ENCODE assay signal across 18 mouse cellular contexts in the genomic region with DNA sequence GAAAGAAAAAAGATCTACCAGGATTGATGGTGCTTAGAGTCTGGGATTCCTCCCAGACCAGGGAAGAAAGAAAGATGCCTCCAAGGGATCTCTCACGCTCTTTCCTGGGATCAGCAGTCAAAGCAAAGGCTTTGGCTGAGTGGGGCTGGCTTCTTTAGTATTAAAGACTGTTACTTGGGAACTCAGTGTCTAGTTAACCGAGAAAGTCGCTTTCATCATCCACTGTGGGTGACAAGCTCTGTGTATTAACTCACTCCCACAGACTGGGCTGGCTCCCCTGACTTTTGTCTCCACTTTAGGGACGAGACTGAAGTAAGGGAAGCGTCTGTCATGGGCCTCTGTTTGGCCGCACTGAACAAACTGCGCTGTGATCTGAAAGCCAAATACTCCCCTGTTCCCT. TPM values are rescaled to one million over a fixed set of nuclear protein-coding genes. Genes with fewer than 3 reads are reported as not detected.
A peak's percentile ranks its signal among the peaks of the same experiment; 100 is the strongest.
DNase-seq lines count a peak whose midpoint lies in the region; ATAC-seq and TF ChIP-seq lines count a peak whose summit lies in the region.
"Had no signal": no experiment of that assay in that cellular context is flagged by ENCODE, and none has a peak within 500 bp of the region (broad histone marks: within the 10 kb centered on the region; RNA-seq: fewer than 3 reads in every experiment).

No protein-coding gene starts in this region.

- TF ChIP-seq CTCF in liver, postnatal 0 days (IDR thresholded peaks at IDR 0.05; ENCODE audit: low read depth) = no peak

- H3K4me3 ChIP-seq in heart, embryonic 13.5 days = 0 out of 2 replicates have a peak overlapping the region, but pooled peaks have one; percentile 25
- H3K4me3 ChIP-seq in kidney, embryonic 15.5 days (replicated peaks) = peak overlapping the region; percentile 20
- H3K4me3 ChIP-seq in liver, postnatal 0 days (ENCODE audit: low read depth, low read length) = peak overlapping the region; percentile 48
- H3K4me3 ChIP-seq: embryonic facial prominence, embryonic 15.5 days; midbrain, embryonic 13.5 days; neural tube, embryonic 12.5 days had no signal

- H3K9ac ChIP-seq in heart, embryonic 13.5 days = peak overlapping the region; percentile 71; the same call in 1 of the 2 replicates
- H3K9ac ChIP-seq in kidney, embryonic 15.5 days = peak overlapping the region; percentile 24; the same call in 1 of the 2 replicates
- peak overlapping the region; percentile 65 for H3K9ac ChIP-seq in liver, postnatal 0 days (replicated peaks)
- H3K9ac ChIP-seq: embryonic facial prominence, embryonic 15.5 days; midbrain, embryonic 13.5 days; neural tube, embryonic 12.5 days had no signal

- no peak for DNase-seq in heart, adult 9 months (ENCODE audit: low spot score in 2 of 2)
- no peak for DNase-seq in kidney, adult 18-20 months
- peak; percentile 68 for DNase-seq in gonadal fat pad, adult 2 months (ENCODE audit: low read depth)
- no peak for DNase-seq in liver, postnatal 0 days
- DNase-seq in left cerebral cortex, postnatal 4 days = no peak
- DNase-seq in layer of hippocampus, postnatal 10 days (ENCODE audit: low spot score in 2 of 2) = no peak
- DNase-seq: cerebellum, postnatal 14 days; gastrocnemius, postnatal 10 days; lung, postnatal 10 days; right cerebral cortex, adult 18-20 months; thymus, adult 2 months had no signal

- no peak for TF ChIP-seq EP300 in liver, postnatal 0 days (IDR thresholded peaks at IDR 0.05; ENCODE audit: low read depth)

- no peak for ATAC-seq in heart, embryonic 13.5 days (ENCODE audit: extremely low read depth, insufficient number of reproducible peaks, low FRiP score, low TSS enrichment)
- no peak for ATAC-seq in kidney, embryonic 15.5 days (replicated peaks; ENCODE audit: low FRiP score)
- no peak for ATAC-seq in liver, postnatal 0 days
- ATAC-seq: forebrain, embryonic 16.5 days; midbrain, embryonic 13.5 days had no signal

- H3K27ac ChIP-seq in heart, embryonic 13.5 days (replicated peaks) = peak overlapping the region; percentile 88; the same call in 1 of the 2 replicates
- H3K27ac ChIP-seq in kidney, embryonic 15.5 days = peak overlapping the region; percentile 94; the same call in 1 of the 2 replicates
- peak overlapping the region; percentile 98 for H3K27ac ChIP-seq in liver, postnatal 0 days (ENCODE audit: low read depth)
- H3K27ac ChIP-seq: embryonic facial prominence, embryonic 15.5 days; midbrain, embryonic 13.5 days; neural tube, embryonic 12.5 days had no signal

- H3K36me3 ChIP-seq in heart, embryonic 13.5 days = peaks cover 18% of the 10 kb centered on the region; the same call in 1 of the 2 replicates
- peaks cover 17% of the 10 kb centered on the region for H3K36me3 ChIP-seq in kidney, embryonic 15.5 days
- peaks cover 8% of the 10 kb centered on the region for H3K36me3 ChIP-seq in liver, postnatal 0 days (replicated peaks; ENCODE audit: insufficient read depth, low read length)
- H3K36me3 ChIP-seq: embryonic facial prominence, embryonic 15.5 days; midbrain, embryonic 13.5 days; neural tube, embryonic 12.5 days had no signal

- H3K27me3 ChIP-seq in heart, embryonic 13.5 days (replicated peaks) = no peaks in the 10 kb centered on the region
- no peaks in the 10 kb centered on the region for H3K27me3 ChIP-seq in kidney, embryonic 15.5 days
- no peaks in the 10 kb centered on the region for H3K27me3 ChIP-seq in liver, postnatal 0 days (ENCODE audit: insufficient read depth, low read length)
- H3K27me3 ChIP-seq: embryonic facial prominence, embryonic 15.5 days; midbrain, embryonic 13.5 days; neural tube, embryonic 12.5 days had no signal

- H3K9me3 ChIP-seq in heart, embryonic 13.5 days = no peaks in the 10 kb centered on the region
- H3K9me3 ChIP-seq in kidney, embryonic 15.5 days (replicated peaks) = no peaks in the 10 kb centered on the region
- H3K9me3 ChIP-seq in liver, postnatal 0 days (ENCODE audit: low read length) = no peaks in the 10 kb centered on the region
- H3K9me3 ChIP-seq: embryonic facial prominence, embryonic 15.5 days; midbrain, embryonic 13.5 days; neural tube, embryonic 12.5 days had no signal

- WGBS in heart, embryonic 13.5 days = 65% methylated on average over 7 of the region's 7 CpGs
- WGBS in kidney, embryonic 15.5 days = 57% methylated on average over 7 of the region's 7 CpGs
- WGBS in liver, postnatal 0 days (ENCODE audit: insufficient replicate concordance) = 47% methylated on average over 7 of the region's 7 CpGs

- peaks cover 32% of the 10 kb centered on the region for H3K4me1 ChIP-seq in heart, embryonic 13.5 days
- H3K4me1 ChIP-seq in kidney, embryonic 15.5 days = peaks cover 41% of the 10 kb centered on the region
- peaks cover 12% of the 10 kb centered on the region; the same call in 1 of the 2 replicates for H3K4me1 ChIP-seq in liver, postnatal 0 days (ENCODE audit: insufficient read depth)
- H3K4me1 ChIP-seq: midbrain, embryonic 13.5 days; neural tube, embryonic 12.5 days had no signal

- peak overlapping the region; percentile 65 for H3K4me2 ChIP-seq in heart, embryonic 13.5 days
- peak overlapping the region; percentile 53 for H3K4me2 ChIP-seq in kidney, embryonic 15.5 days
- peak overlapping the region; percentile 71 for H3K4me2 ChIP-seq in liver, postnatal 0 days (ENCODE audit: low read depth, low read length)

- intact Hi-C loops in left cerebral cortex, postnatal 4 days (cut with DNase I) = no loop called here

RNA-seq across cellular contexts. Expression of a gene that starts 2.2 kb away (rescaled TPM):
- 17.3 and 18.2 TPM in 2 replicates for polyA plus RNA-seq in heart, embryonic 13.5 days (2015; fragmentation: Nextera tagmentation; extraction: Ambion mirVana)
- 38.7 and 46.1 TPM in 2 replicates for polyA plus RNA-seq in kidney, embryonic 15.5 days (2015; fragmentation: Nextera tagmentation; extraction: Ambion mirVana)
- 27.3 and 33.2 TPM in 2 replicates for polyA plus RNA-seq in gonadal fat pad, adult 2 months (2012; rRNA removed)
- polyA plus RNA-seq in liver, postnatal 0 days (2015; fragmentation: Nextera tagmentation; extraction: Ambion mirVana) = 145 and 152 TPM in 2 replicates
- total RNA-seq in left cerebral cortex, postnatal 4 days (2021) = 1 to 10 TPM; 5.2 to 7.3 TPM
- total RNA-seq in layer of hippocampus, postnatal 10 days (2021) = 10 to 100 TPM; 10.0 to 11.2 TPM
- total RNA-seq: hematopoietic stem cell, adult 5-6 weeks had no signal
